Mouse (Mus musculus) stomach, embryonic 14.5 days (tissue): ENCODE data around the gene Fadd. TPM values are rescaled to one million over a fixed set of nuclear protein-coding genes. Genes with fewer than 3 reads are reported as not detected.

ENCODE experiments used
- ATAC-seq: fragments of 200-750 bp; cut with Nextera tagmentation; 2 replicates; pipeline ENCODE4 v1.8.0; 2017; ENCODE audit warnings: low read depth, moderate TSS enrichment; ENCODE audit not compliant: insufficient number of reproducible peaks, insufficient read depth, low FRiP score
- H3K27ac ChIP-seq: fragments of 300-500 bp; sonication (generic); 2 replicates; pipeline ENCODE4 v1.5.1; 2014; ENCODE audit warnings: mild to moderate bottlenecking, low read length, moderate library complexity, mixed read lengths
- H3K27me3 ChIP-seq: fragments of 300-500 bp; sonication (generic); 2 replicates; pipeline ENCODE4 v1.6.1; 2014; ENCODE audit warnings: low read length, control low read depth, mixed read lengths; ENCODE audit not compliant: control insufficient read depth, insufficient read depth
- H3K36me3 ChIP-seq: fragments of 300-500 bp; sonication (generic); 2 replicates; pipeline ENCODE4 v1.6.1; 2014; ENCODE audit warnings: mild to moderate bottlenecking, control low read depth, low read length, moderate library complexity, mixed read lengths; ENCODE audit not compliant: control insufficient read depth, insufficient read depth
- H3K4me1 ChIP-seq: fragments of 300-500 bp; sonication (generic); 2 replicates; pipeline ENCODE4 v1.6.1; 2014; ENCODE audit warnings: low read length, control low read depth, mixed read lengths; ENCODE audit not compliant: control insufficient read depth, insufficient read depth
- H3K4me2 ChIP-seq: fragments of 300-500 bp; sonication (generic); replicated peaks from 2 replicates; pipeline ENCODE4 v1.6.1; 2014; ENCODE audit warnings: low read depth, low read length, control low read depth
- H3K4me3 ChIP-seq: fragments of 300-500 bp; sonication (generic); 2 replicates; pipeline ENCODE4 v1.5.1; 2014; ENCODE audit warnings: low read depth, low read length, control low read depth
- H3K9ac ChIP-seq: fragments of 300-500 bp; sonication (generic); replicated peaks from 2 replicates; pipeline ENCODE4 v1.6.1; 2014; ENCODE audit warnings: low read depth, mild to moderate bottlenecking, control low read depth, low read length, moderate library complexity, mixed read lengths
- H3K9me3 ChIP-seq: fragments of 300-500 bp; sonication (generic); 2 replicates; pipeline ENCODE4 v1.6.1; 2016; ENCODE audit warnings: low read depth, low read length, control low read depth; ENCODE audit not compliant: control insufficient read depth
- WGBS: fragments of 180-500 bp; shearing (Covaris S2); extraction: QIAGEN DNeasy Blood & Tissue Kit; methylation state at CpG from one replicate; pipeline ENCODE4 v1.1.7; 2014; 5-methylcytosine and 5-hydroxymethylcytosine counted together
- polyA plus RNA-seq: library from polyadenylated mRNA; unstranded; fragments of >200 nt; fragmentation: Nextera tagmentation; extraction: Ambion mirVana; gene quantifications from 2 replicates; pipeline ENCODE4 v1.2.1, GENCODE M21; 2014

Gene Fadd
- polyA plus RNA-seq, 1 experiment from 2014 or later: 12.5 TPM

- H3K4me2 ChIP-seq: no peak overlapping the region
- H3K36me3 ChIP-seq: peaks cover 6% of the 10 kb centered on the region; the same call in 1 of the 2 replicates
- ATAC-seq: no peak
- no peaks in the 10 kb centered on the region for H3K4me1 ChIP-seq
- WGBS: 73% methylated on average over 6 of the region's 6 CpGs
- H3K9ac ChIP-seq: no peak overlapping the region
- H3K27ac ChIP-seq: no peak overlapping the region
- no peaks in the 10 kb centered on the region for H3K27me3 ChIP-seq
- no peaks in the 10 kb centered on the region for H3K9me3 ChIP-seq
- no peak overlapping the region for H3K4me3 ChIP-seq
Measured at GRCm38 (mm10) chr7:144615343-144615742, 33.1 kb upstream of the Fadd start.

- no peaks in the 10 kb centered on the region for H3K4me1 ChIP-seq
- 89% methylated on average over 4 of the region's 4 CpGs for WGBS
- peaks cover 6% of the 10 kb centered on the region; the same call in 1 of the 2 replicates for H3K36me3 ChIP-seq
- no peaks in the 10 kb centered on the region for H3K27me3 ChIP-seq
- no peak overlapping the region for H3K9ac ChIP-seq
- no peaks in the 10 kb centered on the region for H3K9me3 ChIP-seq
- H3K27ac ChIP-seq: no peak overlapping the region
- H3K4me2 ChIP-seq: no peak overlapping the region
- no peak overlapping the region for H3K4me3 ChIP-seq
- no peak for ATAC-seq
Measured at GRCm38 (mm10) chr7:144612829-144613228, 30.6 kb upstream of the Fadd start.

- Histone ChIP-seq H3K4me3 (no peak overlapping the region), H3K9ac (no peak overlapping the region), H3K4me1 (no peaks in the 10 kb centered on the region), H3K27me3 (no peaks in the 10 kb centered on the region), H3K27ac (no peak overlapping the region), H3K36me3 (peaks cover 6% of the 10 kb centered on the region), H3K9me3 (no peaks in the 10 kb centered on the region), H3K4me2 (no peak overlapping the region)
- whole genome bisulfite sequencing: 85% methylated on average over 4 of the region's 4 CpGs
- ATAC-seq: no peak
Measured at GRCm38 (mm10) chr7:144612351-144612750, 30.1 kb upstream of the Fadd start.

GRCm38 (mm10) chr7:144611595-144611994, 29.3 kb upstream of the Fadd start:
- Histone ChIP-seq H3K4me1 (no peaks in the 10 kb centered on the region), H3K4me3 (no peak overlapping the region), H3K27ac (no peak overlapping the region), H3K36me3 (peaks cover 6% of the 10 kb centered on the region), H3K27me3 (no peaks in the 10 kb centered on the region), H3K9me3 (no peaks in the 10 kb centered on the region), H3K9ac (no peak overlapping the region), H3K4me2 (no peak overlapping the region)
- WGBS: 86% methylated on average over 16 of the region's 16 CpGs
- no peak for ATAC-seq

- ATAC-seq: no peak
- no peak overlapping the region for H3K9ac ChIP-seq
- H3K4me3 ChIP-seq: no peak overlapping the region
- H3K27me3 ChIP-seq: no peaks in the 10 kb centered on the region
- H3K9me3 ChIP-seq: no peaks in the 10 kb centered on the region
- 72% methylated on average over 7 of the region's 7 CpGs for WGBS
- no peaks in the 10 kb centered on the region for H3K4me1 ChIP-seq
- H3K36me3 ChIP-seq: peaks cover 6% of the 10 kb centered on the region
- no peak overlapping the region for H3K27ac ChIP-seq
- no peak overlapping the region for H3K4me2 ChIP-seq
Measured at GRCm38 (mm10) chr7:144609568-144609967, 27.3 kb upstream of the Fadd start.

- Histone ChIP-seq H3K4me1 (no peaks in the 10 kb centered on the region), H3K9me3 (no peaks in the 10 kb centered on the region), H3K9ac (no peak overlapping the region), H3K36me3 (peaks cover 6% of the 10 kb centered on the region), H3K27me3 (no peaks in the 10 kb centered on the region), H3K27ac (no peak overlapping the region), H3K4me3 (no peak overlapping the region), H3K4me2 (no peak overlapping the region)
- 89% methylated on average over 15 of the region's 15 CpGs for WGBS
- no peak for ATAC-seq
Measured at GRCm38 (mm10) chr7:144607862-144608261, 25.6 kb upstream of the Fadd start.

GRCm38 (mm10) chr7:144604735-144605134, 22.5 kb upstream of the Fadd start:
- Histone ChIP-seq H3K4me1 (no peaks in the 10 kb centered on the region), H3K9ac (no peak overlapping the region), H3K9me3 (no peaks in the 10 kb centered on the region), H3K4me3 (no peak overlapping the region), H3K27me3 (no peaks in the 10 kb centered on the region), H3K27ac (no peak overlapping the region), H3K36me3 (peaks cover 9% of the 10 kb centered on the region), H3K4me2 (no peak overlapping the region)
- 52% methylated on average over 4 of the region's 4 CpGs for WGBS
- ATAC-seq: no peak

GRCm38 (mm10) chr7:144604291-144604690, 22.0 kb upstream of the Fadd start:
- ATAC-seq: no peak
- Histone ChIP-seq H3K4me2 (no peak overlapping the region), H3K9me3 (no peaks in the 10 kb centered on the region), H3K27me3 (no peaks in the 10 kb centered on the region), H3K9ac (no peak overlapping the region), H3K4me3 (no peak overlapping the region), H3K4me1 (no peaks in the 10 kb centered on the region), H3K36me3 (peaks cover 9% of the 10 kb centered on the region), H3K27ac (no peak overlapping the region)
- WGBS: 93% methylated on average over 2 of the region's 2 CpGs

- WGBS: 69% methylated on average over 6 of the region's 6 CpGs
- Histone ChIP-seq H3K36me3 (peaks cover 9% of the 10 kb centered on the region; the same call in 1 of the 2 replicates), H3K9ac (no peak overlapping the region), H3K27ac (no peak overlapping the region), H3K4me3 (no peak overlapping the region), H3K27me3 (no peaks in the 10 kb centered on the region), H3K4me2 (no peak overlapping the region), H3K9me3 (no peaks in the 10 kb centered on the region), H3K4me1 (no peaks in the 10 kb centered on the region)
- no peak for ATAC-seq
Measured at GRCm38 (mm10) chr7:144600333-144600900, 18.2 kb upstream of the Fadd start.
